Mouse (Mus musculus) E14TG2a.4 (cell line): ENCODE measurements around the gene Six2.

ENCODE experiments used
- CTCF ChIP-seq: conservative IDR thresholded peaks from 2 replicates; pipeline ENCODE4 v1.5.1; 2014; ENCODE audit warnings: low read length
- POU5F1 ChIP-seq: IDR thresholded peaks from 2 replicates; pipeline ENCODE4 v1.6.1; 2014; ENCODE audit warnings: low read length, borderline replicate concordance

DNA sequence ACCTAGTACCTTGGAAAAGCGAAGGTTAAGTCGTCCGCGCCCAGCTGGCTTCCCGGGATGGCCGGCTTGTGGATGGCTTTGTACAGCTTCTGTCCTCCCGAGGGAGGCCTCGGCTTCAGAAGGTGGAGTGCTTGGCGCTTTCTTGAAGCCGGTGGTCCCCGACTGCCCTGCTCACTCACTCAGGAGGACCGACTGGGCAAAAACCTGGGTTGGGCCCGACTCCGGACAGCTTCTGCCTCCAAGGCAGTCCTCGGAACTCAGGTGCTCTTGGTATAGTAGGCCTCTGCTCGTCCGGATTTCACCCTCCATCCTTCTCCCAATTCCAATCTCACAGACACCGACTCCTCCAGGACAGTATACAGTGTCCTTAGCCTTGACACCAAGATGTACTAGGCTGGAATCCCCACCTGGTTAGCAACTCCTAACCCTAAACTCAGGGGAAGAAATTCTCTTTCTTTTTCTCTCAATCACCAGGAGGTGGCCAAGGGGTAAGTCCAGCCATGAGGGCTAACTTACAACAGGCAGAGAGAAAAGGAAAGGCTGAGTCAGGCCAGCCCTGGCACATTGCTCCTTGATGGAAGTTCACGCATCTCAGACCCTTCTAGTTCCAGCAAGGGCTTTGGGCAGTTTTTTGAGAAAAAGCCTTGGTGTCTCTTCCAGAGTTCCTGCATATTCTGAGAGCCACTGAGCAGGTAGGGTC is 7.1 kb downstream of the Six2 start:
- TF ChIP-seq CTCF (no peak), POU5F1 (no peak)
